22 mouse cellular contexts compared by ENCODE assay signal in the genomic region with DNA sequence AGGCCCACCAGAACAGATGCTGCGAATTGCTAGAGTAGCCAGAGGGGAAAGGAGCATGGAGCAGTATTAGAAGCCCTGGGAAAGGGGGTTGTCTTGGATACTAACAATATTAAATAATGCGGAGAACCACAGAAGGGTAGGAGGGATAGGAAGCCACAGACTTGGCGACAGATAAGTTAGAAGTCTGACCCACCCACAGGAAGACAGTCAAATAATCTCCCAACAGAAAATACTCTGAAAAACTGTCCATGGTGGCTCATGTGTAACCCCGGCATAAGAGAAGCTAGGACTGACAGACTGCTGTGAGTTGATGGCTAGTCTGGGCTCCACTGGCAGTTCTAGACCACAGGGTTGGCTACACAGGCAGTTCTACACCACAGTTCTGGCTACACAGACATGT.
DNase-seq lines count a peak whose midpoint lies in the region; ATAC-seq and TF ChIP-seq lines count a peak whose summit lies in the region.
"Had no signal": no experiment of that assay in that cellular context is flagged by ENCODE, and none has a peak within 500 bp of the region (broad histone marks: within the 10 kb centered on the region; RNA-seq: fewer than 3 reads in every experiment).

No protein-coding gene starts in this region.

- H3K36me3 ChIP-seq in embryonic facial prominence, embryonic 14.5 days (ENCODE audit: control insufficient read depth, insufficient read depth, low read length) = 0 out of 2 replicates have a peak, but pooled peaks cover 12% of the 10 kb centered on the region
- H3K36me3 ChIP-seq in embryonic facial prominence, embryonic 10.5 days (replicated peaks) = no peaks in the 10 kb centered on the region
- H3K36me3 ChIP-seq in liver, embryonic 12.5 days = no peaks in the 10 kb centered on the region
- H3K36me3 ChIP-seq in liver, postnatal 0 days (replicated peaks; ENCODE audit: insufficient read depth, low read length) = no peaks in the 10 kb centered on the region
- H3K36me3 ChIP-seq in liver, embryonic 14.5 days (replicated peaks; ENCODE audit: control insufficient read depth, insufficient read depth, low read depth) = no peaks in the 10 kb centered on the region
- H3K36me3 ChIP-seq: forebrain, embryonic 10.5 days; heart, embryonic 10.5 days had no signal

- 72% methylated on average over 4 of the region's 4 CpGs for WGBS in embryonic facial prominence, embryonic 14.5 days
- 87% methylated on average over 4 of the region's 4 CpGs for WGBS in embryonic facial prominence, embryonic 10.5 days
- WGBS in liver, embryonic 12.5 days (ENCODE audit: insufficient replicate concordance) = 26% methylated on average over 4 of the region's 4 CpGs
- 63% methylated on average over 4 of the region's 4 CpGs for WGBS in liver, postnatal 0 days (ENCODE audit: insufficient replicate concordance)
- 29% methylated on average over 4 of the region's 4 CpGs for WGBS in liver, embryonic 14.5 days (ENCODE audit: insufficient replicate concordance)

- H3K4me1 ChIP-seq in embryonic facial prominence, embryonic 14.5 days (ENCODE audit: control insufficient read depth, insufficient read depth, low read length) = no peaks in the 10 kb centered on the region
- H3K4me1 ChIP-seq in embryonic facial prominence, embryonic 10.5 days = no peaks in the 10 kb centered on the region
- peaks cover 20% of the 10 kb centered on the region for H3K4me1 ChIP-seq in liver, embryonic 12.5 days
- no peaks in the 10 kb centered on the region for H3K4me1 ChIP-seq in liver, postnatal 0 days (ENCODE audit: insufficient read depth)
- H3K4me1 ChIP-seq in liver, embryonic 14.5 days (replicated peaks; ENCODE audit: control insufficient read depth in 2 of 2, insufficient read depth in 2 of 2, low read length in 1 of 2) = peaks cover 0 to 8% of the 10 kb centered on the region in 2 experiments; a peak in 2 of 4 replicates
- H3K4me1 ChIP-seq: embryonic facial prominence, embryonic 13.5 days; heart, embryonic 10.5 days; hindbrain, embryonic 12.5 days had no signal

- TF ChIP-seq CTCF in liver, postnatal 0 days (IDR thresholded peaks at IDR 0.05; ENCODE audit: low read depth) = no peak
- TF ChIP-seq CTCF in liver, embryonic 14.5 days (IDR thresholded peaks at IDR 0.05; ENCODE audit: low read depth) = no peak

- H3K27me3 ChIP-seq in embryonic facial prominence, embryonic 14.5 days (replicated peaks; ENCODE audit: control insufficient read depth, insufficient read depth, low read length) = no peaks in the 10 kb centered on the region
- no peaks in the 10 kb centered on the region for H3K27me3 ChIP-seq in embryonic facial prominence, embryonic 10.5 days (replicated peaks; ENCODE audit: low read depth, poor library complexity, severe bottlenecking)
- H3K27me3 ChIP-seq in liver, embryonic 12.5 days (replicated peaks) = no peaks in the 10 kb centered on the region
- H3K27me3 ChIP-seq in liver, postnatal 0 days (ENCODE audit: insufficient read depth, low read length) = no peaks in the 10 kb centered on the region
- H3K27me3 ChIP-seq in liver, embryonic 14.5 days (ENCODE audit: control insufficient read depth, insufficient read depth, low read length) = no peaks in the 10 kb centered on the region
- H3K27me3 ChIP-seq: embryonic facial prominence, embryonic 13.5 days; hindbrain, embryonic 12.5 days had no signal

- peak; percentile 13 for DNase-seq in embryonic facial prominence, embryonic 14.5 days (ENCODE audit: low spot score)
- DNase-seq in embryonic facial prominence, embryonic 10.5 days (ENCODE audit: low spot score) = no peak
- no peak for DNase-seq in liver, postnatal 0 days
- no peak for DNase-seq in liver, embryonic 14.5 days (ENCODE audit: low read depth in 3 of 3, low spot score in 3 of 3)
- no peak for DNase-seq in adipocyte (ENCODE audit: low spot score)
- DNase-seq in cerebellum, postnatal 14 days = no peak
- DNase-seq: adrenal gland, adult 8-10 months; adrenal gland, postnatal 36 days; cerebellum, adult 2 months; cerebellum, postnatal 10 days; gastrocnemius, postnatal 10 days; heart, adult 18-20 months; heart, postnatal 10 days; heart, postnatal 4 days had no signal

- no peak overlapping the region for H3K9ac ChIP-seq in embryonic facial prominence, embryonic 14.5 days (ENCODE audit: low read depth, low read length)
- no peak overlapping the region for H3K9ac ChIP-seq in liver, embryonic 12.5 days
- H3K9ac ChIP-seq in liver, postnatal 0 days (replicated peaks) = no peak overlapping the region
- H3K9ac ChIP-seq in liver, embryonic 14.5 days (replicated peaks) = no peak overlapping the region
- H3K9ac ChIP-seq: embryonic facial prominence, embryonic 13.5 days; hindbrain, embryonic 12.5 days had no signal

- H3K9me3 ChIP-seq in embryonic facial prominence, embryonic 14.5 days (ENCODE audit: control insufficient read depth, low read length) = no peaks in the 10 kb centered on the region
- H3K9me3 ChIP-seq in embryonic facial prominence, embryonic 10.5 days = no peaks in the 10 kb centered on the region
- no peaks in the 10 kb centered on the region for H3K9me3 ChIP-seq in liver, embryonic 12.5 days (replicated peaks)
- H3K9me3 ChIP-seq in liver, postnatal 0 days (ENCODE audit: low read length) = no peaks in the 10 kb centered on the region
- H3K9me3 ChIP-seq in liver, embryonic 14.5 days (ENCODE audit: control insufficient read depth, low read length) = no peaks in the 10 kb centered on the region
- H3K9me3 ChIP-seq: embryonic facial prominence, embryonic 13.5 days; forebrain, embryonic 10.5 days; heart, embryonic 10.5 days; hindbrain, embryonic 12.5 days had no signal

- no peak overlapping the region for H3K27ac ChIP-seq in embryonic facial prominence, embryonic 14.5 days (replicated peaks; ENCODE audit: low read depth, low read length)
- no peak overlapping the region for H3K27ac ChIP-seq in embryonic facial prominence, embryonic 10.5 days (replicated peaks)
- H3K27ac ChIP-seq in liver, embryonic 12.5 days = no peak overlapping the region
- no peak overlapping the region for H3K27ac ChIP-seq in liver, postnatal 0 days (ENCODE audit: low read depth)
- no peak overlapping the region for H3K27ac ChIP-seq in liver, embryonic 14.5 days
- H3K27ac ChIP-seq: embryonic facial prominence, embryonic 13.5 days; forebrain, embryonic 10.5 days; heart, embryonic 10.5 days; hindbrain, embryonic 12.5 days had no signal

- no peak for TF ChIP-seq EP300 in liver, postnatal 0 days (IDR thresholded peaks at IDR 0.05; ENCODE audit: low read depth)
- TF ChIP-seq EP300 in liver, embryonic 14.5 days (IDR thresholded peaks at IDR 0.05; ENCODE audit: low read depth) = no peak

- no peak overlapping the region for H3K4me2 ChIP-seq in embryonic facial prominence, embryonic 14.5 days (ENCODE audit: low read depth, low read length)
- no peak overlapping the region for H3K4me2 ChIP-seq in liver, embryonic 12.5 days
- no peak overlapping the region for H3K4me2 ChIP-seq in liver, postnatal 0 days (ENCODE audit: low read depth, low read length)
- H3K4me2 ChIP-seq in liver, embryonic 14.5 days (ENCODE audit: low read depth) = no peak overlapping the region
- H3K4me2 ChIP-seq: embryonic facial prominence, embryonic 13.5 days; hindbrain, embryonic 12.5 days had no signal

- H3K4me3 ChIP-seq in embryonic facial prominence, embryonic 14.5 days (ENCODE audit: low read depth, low read length) = no peak overlapping the region
- H3K4me3 ChIP-seq in embryonic facial prominence, embryonic 10.5 days = no peak overlapping the region
- H3K4me3 ChIP-seq in liver, embryonic 12.5 days = no peak overlapping the region
- H3K4me3 ChIP-seq in liver, postnatal 0 days (ENCODE audit: low read depth, low read length) = no peak overlapping the region
- no peak overlapping the region for H3K4me3 ChIP-seq in liver, embryonic 14.5 days (ENCODE audit: insufficient read depth in 1 of 2, low read depth in 2 of 2, low read length in 2 of 2)
- H3K4me3 ChIP-seq: embryonic facial prominence, embryonic 13.5 days; forebrain, embryonic 10.5 days; heart, embryonic 10.5 days; hindbrain, embryonic 12.5 days had no signal

- no peak for ATAC-seq in embryonic facial prominence, embryonic 14.5 days (ENCODE audit: low read depth)
- peak; percentile 82 for ATAC-seq in liver, embryonic 12.5 days
- ATAC-seq in liver, postnatal 0 days = no peak
- peak; percentile 62 for ATAC-seq in liver, embryonic 14.5 days (ENCODE audit: insufficient read depth)
- peak; percentile 82 for ATAC-seq in megakaryocyte-erythroid progenitor cell, adult 5-6 weeks (replicated peaks; ENCODE audit: low FRiP score, low TSS enrichment, poor library complexity, severe bottlenecking)
- ATAC-seq: forebrain, embryonic 16.5 days; hindbrain, embryonic 16.5 days had no signal

Comparison
In these comparisons a context has a peak if more than half of its experiments do, and no peak if none do; other contexts are left out.
1. ATAC-seq: peak in liver, embryonic 12.5 days (single experiment), liver, embryonic 14.5 days (single experiment) and megakaryocyte-erythroid progenitor cell, adult 5-6 weeks (single experiment); none in embryonic facial prominence, embryonic 14.5 days (single experiment) and liver, postnatal 0 days (single experiment).